Mouse (Mus musculus) ES-Bruce4 (cell line): ENCODE measurements around the gene Kcnip1.

Experiments used
- EP300 ChIP-seq: IDR thresholded peaks from 2 replicates; pipeline ENCODE4 v1.6.1; 2011; ENCODE audit warnings: low read depth, low read length; ENCODE audit not compliant: insufficient read depth
- POLR2A ChIP-seq: IDR thresholded peaks from one replicate; pipeline ENCODE4 v1.8.1; 2011; ENCODE audit warnings: low read length; ENCODE audit not compliant: insufficient read depth

DNA sequence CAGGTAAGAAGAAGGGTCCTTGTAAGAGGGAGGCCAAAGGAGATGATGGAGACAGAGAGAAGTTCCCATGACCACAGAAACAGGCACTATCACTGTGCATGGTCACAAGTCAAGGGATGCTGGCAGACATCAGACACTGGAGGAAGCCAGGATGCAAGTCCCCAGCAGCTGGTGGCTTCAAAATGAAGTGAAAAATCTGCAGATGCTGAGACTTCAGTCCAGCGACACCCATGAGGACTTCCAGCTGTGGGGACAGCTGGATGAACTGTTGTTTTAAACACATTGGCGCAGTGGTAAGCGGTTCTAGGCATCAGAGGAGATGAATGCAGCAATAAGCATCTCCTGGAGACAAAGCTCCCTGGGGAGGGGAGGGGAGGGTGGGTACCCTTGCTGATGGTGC, 246.6 kb downstream of the Kcnip1 start:
- TF ChIP-seq POLR2A (no peak), EP300 (no peak)
